Mouse (Mus musculus) midbrain, embryonic 15.5 days (tissue): Measurements from ENCODE around the gene Ctnna3. TPM values are rescaled to one million over a fixed set of nuclear protein-coding genes. Genes with fewer than 3 reads are reported as not detected.

Experiments
- ATAC-seq: fragments of 200-750 bp; cut with Nextera tagmentation; replicated peaks from 2 replicates; pipeline ENCODE4 v1.8.0; 2017; ENCODE audit warnings: moderate TSS enrichment
- H3K27ac ChIP-seq: fragments of 300-500 bp; sonication (generic); 2 replicates; pipeline ENCODE4 v1.5.1; 2015; ENCODE audit warnings: mild to moderate bottlenecking, inconsistent platforms
- H3K27me3 ChIP-seq: fragments of 300-500 bp; sonication (generic); replicated peaks from 2 replicates; pipeline ENCODE4 v1.6.1; 2015; ENCODE audit warnings: inconsistent platforms
- H3K36me3 ChIP-seq: fragments of 300-500 bp; sonication (generic); replicated peaks from 2 replicates; pipeline ENCODE4 v1.6.1; 2015; ENCODE audit warnings: inconsistent platforms
- H3K4me1 ChIP-seq: fragments of 300-500 bp; sonication (generic); 2 replicates; pipeline ENCODE4 v1.6.1; 2015; ENCODE audit warnings: inconsistent platforms
- H3K4me2 ChIP-seq: fragments of 300-500 bp; sonication (generic); 2 replicates; pipeline ENCODE4 v1.6.1; 2015; ENCODE audit warnings: inconsistent platforms, mild to moderate bottlenecking, moderate library complexity
- H3K4me3 ChIP-seq: fragments of 300-500 bp; sonication (generic); 2 replicates; pipeline ENCODE4 v1.5.1; 2015; ENCODE audit warnings: mild to moderate bottlenecking, inconsistent platforms
- H3K9ac ChIP-seq: fragments of 300-500 bp; sonication (generic); 2 replicates; pipeline ENCODE4 v1.6.1; 2015; ENCODE audit warnings: mild to moderate bottlenecking, inconsistent platforms
- H3K9me3 ChIP-seq: fragments of 300-500 bp; sonication (generic); 2 replicates; pipeline ENCODE4 v1.6.1; 2016; ENCODE audit warnings: inconsistent platforms
- WGBS: fragments of 180-500 bp; shearing (Covaris S2); methylation state at CpG from one replicate; pipeline ENCODE4 v1.1.7; 2015; ENCODE audit warnings: mixed read lengths; 5-methylcytosine and 5-hydroxymethylcytosine counted together
- polyA plus RNA-seq: library from polyadenylated mRNA; unstranded; fragments of >200 nt; fragmentation: Nextera tagmentation; extraction: Ambion mirVana; gene quantifications from 2 replicates; pipeline ENCODE4 v1.2.1, GENCODE M21; 2015

The Ctnna3 gene
- polyA plus RNA-seq, 1 experiment from 2014 or later: 0.80 TPM

DNA sequence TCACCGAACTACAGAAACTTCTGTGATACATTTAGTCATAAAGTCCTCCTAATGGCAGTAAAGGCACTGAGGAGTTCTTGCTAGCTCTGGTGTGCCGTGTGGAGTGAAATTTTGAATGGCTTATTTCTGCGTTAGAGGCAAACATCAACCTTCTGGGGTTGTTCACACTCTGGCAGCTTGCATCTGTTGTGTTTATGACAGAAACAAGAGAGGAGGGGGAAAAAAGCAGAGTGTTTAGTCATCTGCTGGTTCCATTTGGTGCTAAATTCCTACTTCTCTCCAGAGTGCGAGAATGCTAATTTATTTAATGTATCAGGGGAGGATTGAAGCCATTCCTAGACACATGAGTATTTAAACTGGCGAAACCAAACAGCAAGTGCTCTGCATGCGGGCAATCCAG, 374.0 kb downstream of the Ctnna3 start:
- H3K9me3 ChIP-seq: no peaks in the 10 kb centered on the region
- H3K27me3 ChIP-seq: no peaks in the 10 kb centered on the region
- H3K27ac ChIP-seq: no peak overlapping the region
- no peak overlapping the region for H3K4me3 ChIP-seq
- no peaks in the 10 kb centered on the region for H3K4me1 ChIP-seq
- ATAC-seq: no peak
- 89% methylated on average over 6 of the region's 6 CpGs for WGBS
- no peak overlapping the region for H3K9ac ChIP-seq
- H3K4me2 ChIP-seq: no peak overlapping the region
- no peaks in the 10 kb centered on the region for H3K36me3 ChIP-seq

DNA sequence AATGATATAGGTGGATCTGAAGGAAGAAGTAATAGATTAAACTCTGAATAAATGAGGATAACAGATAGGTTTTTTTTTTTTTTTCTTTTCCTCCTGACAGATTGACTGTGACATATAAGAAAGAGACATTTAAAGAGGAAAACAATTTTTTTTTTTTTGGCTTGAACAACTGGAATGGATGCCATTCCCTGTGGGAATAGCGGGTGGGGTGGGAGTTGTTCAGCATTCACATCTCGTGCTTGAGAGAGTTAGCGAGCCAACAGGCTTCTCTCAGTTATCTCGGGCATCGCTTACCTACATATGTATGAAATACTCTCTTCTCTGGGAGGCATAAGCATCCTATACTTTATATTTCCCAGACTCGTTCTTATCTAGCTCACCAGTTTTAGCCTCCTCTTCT, 375.7 kb downstream of the Ctnna3 start:
- H3K27me3 ChIP-seq: no peaks in the 10 kb centered on the region
- H3K36me3 ChIP-seq: no peaks in the 10 kb centered on the region
- H3K4me3 ChIP-seq: no peak overlapping the region
- WGBS: 93% methylated on average over 6 of the region's 6 CpGs
- H3K9ac ChIP-seq: no peak overlapping the region
- ATAC-seq: no peak
- H3K4me2 ChIP-seq: no peak overlapping the region
- no peaks in the 10 kb centered on the region for H3K4me1 ChIP-seq
- no peaks in the 10 kb centered on the region for H3K9me3 ChIP-seq
- no peak overlapping the region for H3K27ac ChIP-seq

DNA sequence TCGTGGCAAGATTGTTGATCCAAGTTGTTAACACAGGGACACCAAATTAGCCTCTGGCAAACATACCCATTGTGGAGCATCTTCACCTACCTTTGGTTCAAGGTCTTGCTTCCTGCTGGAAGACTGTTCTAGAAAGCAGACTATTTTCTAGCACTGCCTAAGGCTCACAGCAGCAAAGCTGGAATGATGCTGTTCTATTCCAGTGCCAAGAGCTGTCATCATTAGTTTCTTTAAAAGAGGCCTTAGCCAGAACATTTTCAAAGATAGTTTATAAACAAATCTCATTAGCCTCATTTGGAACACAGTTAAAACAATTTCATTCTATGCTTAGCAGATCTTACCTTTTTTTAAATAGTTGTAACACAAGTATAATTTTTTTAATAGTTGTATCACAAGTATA, 376.4 kb downstream of the Ctnna3 start:
- no peaks in the 10 kb centered on the region for H3K27me3 ChIP-seq
- no peak overlapping the region for H3K4me2 ChIP-seq
- H3K9me3 ChIP-seq: no peaks in the 10 kb centered on the region
- ATAC-seq: no peak
- no peak overlapping the region for H3K4me3 ChIP-seq
- no peak overlapping the region for H3K27ac ChIP-seq
- no peaks in the 10 kb centered on the region for H3K4me1 ChIP-seq
- WGBS: 81% methylated on average over 1 of the region's 1 CpGs
- H3K9ac ChIP-seq: no peak overlapping the region
- H3K36me3 ChIP-seq: no peaks in the 10 kb centered on the region

DNA sequence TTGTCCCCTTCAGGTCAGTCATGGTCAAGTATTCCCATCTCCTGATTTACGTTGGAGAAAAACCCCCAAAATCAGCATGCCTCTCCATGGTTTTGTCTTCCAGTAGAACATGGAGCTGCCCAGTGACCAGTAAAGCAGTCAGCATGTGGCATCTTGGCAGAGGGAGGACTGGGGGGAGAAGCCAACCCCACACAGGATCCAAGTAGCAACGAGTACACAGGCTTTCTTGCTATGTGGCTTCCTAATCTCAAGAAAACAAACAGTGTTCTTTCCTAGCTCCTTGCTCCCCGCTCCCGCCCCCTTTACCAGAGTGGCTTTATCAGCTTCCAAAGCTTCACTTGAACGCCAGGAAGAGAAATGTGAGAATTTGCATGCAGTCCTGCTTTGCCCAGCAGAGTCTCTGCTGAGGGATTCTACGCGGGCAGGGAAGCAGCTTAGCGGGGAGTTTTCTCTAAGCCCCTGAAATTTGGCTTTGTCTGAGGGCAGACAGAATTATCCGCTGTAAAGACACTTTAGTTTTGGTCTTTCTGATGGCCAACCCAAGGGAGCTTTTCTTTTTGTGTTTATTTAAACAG, 380.2 kb downstream of the Ctnna3 start:
- no peaks in the 10 kb centered on the region for H3K27me3 ChIP-seq
- no peak overlapping the region for H3K4me3 ChIP-seq
- no peaks in the 10 kb centered on the region for H3K4me1 ChIP-seq
- H3K36me3 ChIP-seq: no peaks in the 10 kb centered on the region
- no peaks in the 10 kb centered on the region for H3K9me3 ChIP-seq
- no peak overlapping the region for H3K4me2 ChIP-seq
- no peak overlapping the region for H3K27ac ChIP-seq
- WGBS: 12% methylated on average over 9 of the region's 9 CpGs
- no peak overlapping the region for H3K9ac ChIP-seq
- peak; percentile 73; the same call in 1 of the 2 replicates for ATAC-seq

DNA sequence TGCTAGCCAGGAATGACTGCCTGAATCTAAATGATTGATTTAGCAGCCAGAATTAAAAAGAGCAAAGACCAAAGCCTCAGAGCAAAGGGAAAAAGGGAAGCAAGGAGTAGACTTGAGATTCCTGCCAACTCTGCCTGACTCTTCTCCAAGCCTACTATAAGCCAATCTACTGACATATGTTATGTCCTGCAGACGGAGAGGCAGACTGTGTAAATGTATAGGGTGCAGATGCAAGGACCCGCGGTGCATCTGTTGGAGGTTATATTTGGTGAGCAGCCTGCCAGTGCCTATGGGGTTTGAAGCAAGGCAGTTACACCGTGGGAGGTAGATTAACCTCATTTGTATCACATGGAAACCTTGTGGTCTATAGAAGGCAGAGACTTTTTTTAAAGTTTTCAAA, 409.1 kb downstream of the Ctnna3 start:
- H3K36me3 ChIP-seq: no peaks in the 10 kb centered on the region
- no peaks in the 10 kb centered on the region for H3K27me3 ChIP-seq
- no peaks in the 10 kb centered on the region for H3K9me3 ChIP-seq
- no peak for ATAC-seq
- no peaks in the 10 kb centered on the region for H3K4me1 ChIP-seq
- no peak overlapping the region for H3K4me3 ChIP-seq
- no peak overlapping the region for H3K4me2 ChIP-seq
- H3K27ac ChIP-seq: no peak overlapping the region
- WGBS: 79% methylated on average over 4 of the region's 4 CpGs
- no peak overlapping the region for H3K9ac ChIP-seq

DNA sequence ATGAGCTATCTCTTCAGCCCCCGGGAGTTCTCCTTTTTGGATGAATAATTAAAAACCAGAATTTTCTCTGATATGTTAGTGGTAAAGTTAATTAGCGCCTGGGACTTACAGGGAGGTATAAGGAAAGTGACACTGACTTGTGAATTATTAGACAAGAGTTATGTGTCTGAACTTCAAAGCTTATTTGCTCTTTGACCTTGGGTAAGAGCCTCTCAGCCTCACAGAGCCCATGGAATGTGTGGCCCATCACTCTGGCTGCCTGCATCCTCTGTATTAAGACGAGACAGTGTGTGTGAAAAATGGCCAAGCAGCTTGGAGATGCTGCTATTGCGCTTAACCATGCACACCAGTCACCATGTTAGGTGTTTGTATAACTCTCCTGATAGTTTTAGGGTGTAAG, 422.0 kb downstream of the Ctnna3 start:
- no peak overlapping the region for H3K9ac ChIP-seq
- no peak overlapping the region for H3K4me3 ChIP-seq
- no peak for ATAC-seq
- no peak overlapping the region for H3K4me2 ChIP-seq
- no peaks in the 10 kb centered on the region for H3K4me1 ChIP-seq
- H3K9me3 ChIP-seq: no peaks in the 10 kb centered on the region
- H3K27ac ChIP-seq: no peak overlapping the region
- H3K36me3 ChIP-seq: no peaks in the 10 kb centered on the region
- WGBS: 85% methylated on average over 4 of the region's 4 CpGs
- H3K27me3 ChIP-seq: no peaks in the 10 kb centered on the region

DNA sequence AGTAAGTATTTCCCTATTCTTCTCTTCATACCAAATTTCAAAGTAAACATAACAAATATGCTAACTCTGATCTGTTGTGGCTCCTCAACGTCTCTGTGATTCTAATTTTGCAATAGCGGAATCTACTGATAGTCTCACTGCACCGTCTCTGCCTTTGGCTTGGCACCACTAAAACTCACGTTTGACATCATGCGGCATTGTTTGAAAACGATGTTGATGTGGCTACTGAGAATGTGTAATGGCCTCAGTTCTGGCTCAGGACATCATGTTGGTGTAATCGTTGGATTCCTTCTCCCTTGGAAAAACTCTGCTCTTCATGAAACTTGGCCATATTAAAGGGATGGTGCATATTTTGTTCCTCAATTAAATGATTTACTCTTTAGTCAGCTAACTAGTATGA, 439.2 kb downstream of the Ctnna3 start:
- H3K4me3 ChIP-seq: no peak overlapping the region
- H3K27me3 ChIP-seq: no peaks in the 10 kb centered on the region
- H3K9ac ChIP-seq: no peak overlapping the region
- no peaks in the 10 kb centered on the region for H3K9me3 ChIP-seq
- no peak for ATAC-seq
- H3K27ac ChIP-seq: no peak overlapping the region
- H3K36me3 ChIP-seq: no peaks in the 10 kb centered on the region
- WGBS: 91% methylated on average over 7 of the region's 7 CpGs
- no peaks in the 10 kb centered on the region for H3K4me1 ChIP-seq
- no peak overlapping the region for H3K4me2 ChIP-seq

DNA sequence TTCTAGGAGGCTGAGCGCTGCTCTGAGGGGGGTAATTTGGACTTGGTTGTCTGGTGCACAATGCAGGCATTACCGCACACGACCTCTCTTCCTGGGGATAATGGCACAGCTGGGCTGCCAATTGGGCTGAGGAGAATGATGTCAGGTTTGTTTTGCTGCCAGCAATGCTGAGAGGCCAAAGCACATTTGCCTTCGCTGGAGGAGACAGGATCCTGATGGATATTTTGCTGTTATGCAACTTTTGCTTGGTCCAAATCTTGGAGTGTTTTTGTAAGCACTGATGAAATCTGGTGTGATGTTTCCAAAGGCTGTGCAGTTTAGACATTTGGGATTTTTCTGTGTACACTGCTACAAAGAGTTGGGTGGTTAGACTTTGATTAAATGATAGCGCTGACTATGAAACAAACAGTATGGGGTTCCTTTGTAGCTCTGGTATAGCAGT, 450.6 kb downstream of the Ctnna3 start:
- no peaks in the 10 kb centered on the region for H3K36me3 ChIP-seq
- H3K27me3 ChIP-seq: no peaks in the 10 kb centered on the region
- WGBS: 59% methylated on average over 5 of the region's 5 CpGs
- no peak overlapping the region for H3K27ac ChIP-seq
- no peaks in the 10 kb centered on the region for H3K4me1 ChIP-seq
- H3K9ac ChIP-seq: no peak overlapping the region
- no peak overlapping the region for H3K4me2 ChIP-seq
- no peak overlapping the region for H3K4me3 ChIP-seq
- no peak for ATAC-seq
- H3K9me3 ChIP-seq: no peaks in the 10 kb centered on the region

DNA sequence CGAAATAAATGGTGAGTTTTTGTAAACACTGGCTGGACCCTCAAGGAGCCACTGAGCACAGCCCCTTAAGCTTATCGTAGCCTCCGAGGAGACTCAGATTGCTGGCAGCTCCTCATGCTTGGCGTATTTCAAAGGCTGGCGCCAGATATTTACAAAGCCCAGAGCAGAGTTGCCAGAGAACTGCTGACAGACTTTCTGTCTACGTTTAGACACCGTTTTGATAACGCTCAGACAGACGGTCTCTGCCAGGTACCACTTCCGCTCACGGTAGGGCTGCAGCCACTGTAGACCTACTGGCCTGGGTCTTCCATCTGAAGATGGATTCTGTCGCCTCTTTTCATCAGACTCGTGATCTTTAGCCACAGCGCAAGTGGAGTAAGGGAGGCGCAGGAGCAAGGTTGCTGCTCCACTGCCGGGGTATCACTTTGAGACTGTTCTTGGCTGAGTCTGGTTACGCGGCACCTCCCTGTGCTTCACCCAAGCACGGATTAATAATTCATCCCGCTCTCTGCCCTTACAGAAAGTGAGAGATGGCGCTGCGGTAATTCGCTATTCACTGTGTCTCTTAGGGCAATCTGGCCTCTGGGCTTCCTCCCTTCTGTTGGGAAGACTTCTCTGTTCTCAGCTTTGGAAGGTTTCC, 456.7 kb downstream of the Ctnna3 start:
- Histone ChIP-seq H3K4me1 (no peaks in the 10 kb centered on the region), H3K4me3 (no peak overlapping the region), H3K27me3 (no peaks in the 10 kb centered on the region), H3K9ac (no peak overlapping the region), H3K27ac (no peak overlapping the region), H3K36me3 (no peaks in the 10 kb centered on the region), H3K4me2 (no peak overlapping the region), H3K9me3 (no peaks in the 10 kb centered on the region)
- WGBS: 89% methylated on average over 23 of the region's 23 CpGs
- ATAC-seq: no peak

DNA sequence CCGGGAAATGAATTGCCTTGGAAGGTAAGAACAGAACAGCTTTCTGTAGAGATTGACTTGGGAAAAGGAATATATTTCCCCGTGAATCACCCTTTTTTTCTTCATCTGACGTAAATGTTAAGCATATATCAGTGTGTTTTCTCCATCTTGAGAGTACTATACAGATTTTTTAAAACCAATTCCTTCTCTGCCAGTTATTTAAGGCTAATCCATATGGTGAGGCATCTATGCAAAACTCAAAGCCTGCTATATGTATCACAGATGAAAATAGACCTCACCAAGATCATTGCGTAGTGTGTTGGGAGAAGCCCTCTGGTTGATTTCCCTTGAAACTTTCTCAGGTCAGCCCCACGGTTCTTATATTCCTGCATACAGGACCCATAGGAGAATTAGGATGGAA, 464.7 kb downstream of the Ctnna3 start:
- Histone ChIP-seq H3K9me3 (no peaks in the 10 kb centered on the region), H3K36me3 (no peaks in the 10 kb centered on the region)
- ATAC-seq: no peak

DNA sequence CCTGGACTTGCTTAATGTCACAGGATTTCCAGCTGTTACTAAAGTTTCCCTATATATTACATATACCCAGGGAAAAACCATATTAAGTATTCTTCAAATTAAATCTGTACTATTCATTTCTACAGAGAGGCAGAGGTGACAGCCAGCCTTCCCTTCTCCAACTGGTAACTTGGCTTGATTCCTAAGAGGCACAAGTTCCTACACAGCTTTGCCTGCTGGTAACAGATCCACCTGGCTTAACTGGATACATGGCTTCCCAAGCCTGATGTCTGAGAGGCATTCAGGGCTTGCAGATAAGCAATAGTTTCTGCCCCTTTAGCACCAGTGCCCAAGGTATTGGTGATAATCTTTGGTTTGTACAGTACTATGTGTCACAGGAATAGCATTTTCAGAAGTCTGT, 470.0 kb downstream of the Ctnna3 start:
- H3K27ac ChIP-seq: no peak overlapping the region
- ATAC-seq: no peak
- no peak overlapping the region for H3K4me2 ChIP-seq
- no peaks in the 10 kb centered on the region for H3K4me1 ChIP-seq
- no peak overlapping the region for H3K4me3 ChIP-seq
- no peak overlapping the region for H3K9ac ChIP-seq
- no peaks in the 10 kb centered on the region for H3K27me3 ChIP-seq
- no peaks in the 10 kb centered on the region for H3K9me3 ChIP-seq
- H3K36me3 ChIP-seq: no peaks in the 10 kb centered on the region

More for the DNA sequence above, 464.7 kb downstream of the Ctnna3 start:
- Histone ChIP-seq H3K4me1 (no peaks in the 10 kb centered on the region), H3K4me2 (no peak overlapping the region), H3K27ac (no peak overlapping the region), H3K9ac (no peak overlapping the region), H3K27me3 (no peaks in the 10 kb centered on the region), H3K4me3 (no peak overlapping the region)
- WGBS: 91% methylated on average over 5 of the region's 5 CpGs

DNA sequence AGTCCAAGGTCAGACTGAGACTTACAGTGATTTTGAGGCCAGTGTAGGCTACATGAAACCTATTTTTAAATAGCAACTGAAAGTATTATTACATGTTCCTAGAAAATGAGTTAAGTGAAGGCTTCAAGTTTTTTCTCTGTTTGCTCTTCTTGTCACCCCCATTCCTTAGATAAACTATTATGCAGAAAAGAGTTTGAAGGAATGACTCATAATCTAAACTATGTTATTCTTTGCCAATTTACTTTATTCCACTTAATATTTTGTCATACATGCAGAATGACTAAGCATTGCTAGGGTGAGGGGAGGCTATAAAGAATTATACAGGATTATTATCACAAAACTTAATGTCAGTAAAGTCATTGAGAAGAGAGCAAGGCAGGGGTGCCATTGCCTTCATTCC, 479.0 kb downstream of the Ctnna3 start:
- no peaks in the 10 kb centered on the region for H3K36me3 ChIP-seq
- no peak overlapping the region for H3K4me3 ChIP-seq
- H3K4me1 ChIP-seq: no peaks in the 10 kb centered on the region
- ATAC-seq: no peak
- no peaks in the 10 kb centered on the region for H3K9me3 ChIP-seq
- no peak overlapping the region for H3K9ac ChIP-seq
- no peaks in the 10 kb centered on the region for H3K27me3 ChIP-seq
- no peak overlapping the region for H3K27ac ChIP-seq
- no peak overlapping the region for H3K4me2 ChIP-seq

DNA sequence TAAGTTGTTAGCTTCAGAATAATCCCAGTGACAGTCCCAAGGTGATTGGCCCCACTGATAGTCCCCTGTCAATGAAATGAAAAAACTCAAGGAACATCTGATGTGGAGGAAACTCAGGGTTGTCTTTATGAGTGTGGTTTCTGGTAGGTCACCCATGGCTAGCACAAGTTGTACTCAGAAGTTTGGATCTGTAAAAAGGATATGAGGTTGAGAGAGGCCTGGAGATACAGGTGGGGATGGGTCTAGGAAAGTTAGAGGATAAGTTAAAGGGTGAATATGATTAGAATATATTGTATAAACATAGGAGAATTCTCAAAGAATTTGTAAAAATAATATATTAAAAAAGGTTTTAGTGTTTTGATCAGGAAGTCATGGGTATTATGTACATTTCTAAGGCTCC, 497.4 kb downstream of the Ctnna3 start, which contains the start of gene Gm10118:
Gene Gm10118, minus strand, starts transcription at position 101 of the 400 bp plus-strand sequence.
- ATAC-seq: no peak
- H3K27ac ChIP-seq: no peak within 1 kb of the TSS
- no peaks in the 10 kb centered on the region for H3K27me3 ChIP-seq
- no peaks in the 10 kb centered on the region for H3K36me3 ChIP-seq
- no peaks in the 10 kb centered on the region for H3K9me3 ChIP-seq
- H3K4me3 ChIP-seq: no peak within 1 kb of the TSS
- H3K9ac ChIP-seq: no peak within 1 kb of the TSS
- no peaks in the 10 kb centered on the region for H3K4me1 ChIP-seq
- no peak within 1 kb of the TSS for H3K4me2 ChIP-seq
